Mouse (Mus musculus) kidney, adult 2 months (tissue): ENCODE data around the gene Nid2. TPM values are rescaled to one million over a fixed set of nuclear protein-coding genes. Genes with fewer than 3 reads are reported as not detected.
A peak's percentile ranks its signal among the peaks of the same experiment; 100 is the strongest.

Source experiments
- DNase-seq: peaks from one replicate; pipeline ENCODE4 v3.0.0; 2021
- H3K27ac ChIP-seq: fragments of 200-500 bp; 2 replicates; pipeline ENCODE4 v1.5.1; 2012; ENCODE audit warnings: low read depth, low read length, control low read depth, inconsistent platforms; ENCODE audit not compliant: insufficient read depth
- H3K27me3 ChIP-seq: fragments of 200-500 bp; replicated peaks from 2 replicates; pipeline ENCODE4 v1.6.1; 2012; ENCODE audit warnings: mild to moderate bottlenecking, moderate library complexity, low read length, inconsistent platforms; ENCODE audit not compliant: control insufficient read depth, insufficient read depth
- H3K36me3 ChIP-seq: fragments of 200-500 bp; 2 replicates; pipeline ENCODE4 v1.6.1; 2012; ENCODE audit warnings: mild to moderate bottlenecking, moderate library complexity, low read length, inconsistent platforms; ENCODE audit not compliant: control insufficient read depth, insufficient read depth
- H3K4me1 ChIP-seq: fragments of 200-500 bp; 2 replicates; pipeline ENCODE4 v1.6.1; 2011; ENCODE audit warnings: low read length; ENCODE audit not compliant: control insufficient read depth, insufficient read depth
- H3K4me3 ChIP-seq: fragments of 200-500 bp; 2 replicates; pipeline ENCODE4 v1.5.1; 2011; ENCODE audit warnings: mild to moderate bottlenecking, low read depth, low read length, control low read depth; ENCODE audit not compliant: insufficient read depth
- CTCF ChIP-seq: fragments of 200-500 bp; conservative IDR thresholded peaks from 2 replicates; pipeline ENCODE4 v1.5.1; 2011; ENCODE audit warnings: low read depth, mild to moderate bottlenecking, control low read depth, low read length, moderate library complexity, mixed read lengths; ENCODE audit not compliant: insufficient read depth, insufficient read length
- POLR2A ChIP-seq: fragments of 200-500 bp; IDR thresholded peaks from one replicate; pipeline ENCODE4 v1.6.1; 2011; ENCODE audit warnings: low read depth, low read length, control low read depth
- WGBS: fragments of 180-500 bp; shearing (Covaris S2); methylation state at CpG from one replicate; pipeline ENCODE4 v1.1.7; 2018; 5-methylcytosine and 5-hydroxymethylcytosine counted together
- polyA plus RNA-seq: library from polyadenylated mRNA; depleted of rRNA; stranded (reverse); fragments of >200 nt; gene quantifications from 2 replicates; pipeline ENCODE4 v1.2.3, GENCODE M21; 2012

Nid2 gene
- polyA plus RNA-seq, 1 experiment = 17.6 TPM

DNA sequence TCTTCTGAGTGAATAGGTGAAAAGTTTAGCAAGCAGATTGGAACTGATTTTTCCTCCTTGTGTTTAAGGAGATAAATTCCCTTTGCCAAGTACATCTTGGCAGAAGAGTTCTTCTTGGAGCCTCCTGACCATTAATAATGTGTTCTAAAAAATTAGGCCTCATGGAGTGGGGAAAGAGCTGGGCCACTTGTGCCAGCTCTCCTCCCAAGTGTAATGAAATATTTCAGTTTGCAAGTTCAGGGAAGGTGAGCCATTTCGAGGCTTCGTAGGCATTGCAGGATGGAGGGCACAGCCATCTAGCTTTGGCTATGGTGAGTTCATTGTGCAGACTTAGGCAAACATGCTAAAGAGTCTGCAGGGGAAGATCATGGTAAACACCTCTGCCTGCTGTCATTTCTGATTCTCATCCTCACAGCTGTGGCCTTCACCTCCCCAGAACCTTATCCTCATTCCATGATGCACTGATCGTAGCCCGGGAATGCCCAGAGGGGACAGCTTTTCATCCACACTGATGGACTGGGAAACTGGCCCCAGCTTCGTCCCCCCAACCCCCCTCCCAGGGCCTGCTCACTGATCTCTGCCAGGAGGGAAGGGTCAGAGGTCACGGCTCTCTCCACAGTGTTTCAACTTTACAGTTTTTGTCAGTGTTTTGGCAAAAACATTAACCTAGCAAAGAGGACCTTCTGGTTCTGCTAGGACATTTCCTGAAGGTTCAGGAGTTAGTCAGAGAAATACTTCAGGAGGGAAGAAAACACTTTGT, 18.6 kb downstream of the Nid2 start:
- WGBS = 43% methylated on average over 6 of the region's 6 CpGs
- DNase-seq = peak; percentile 60
- TF ChIP-seq CTCF (no peak), POLR2A (no peak)
- H3K27ac ChIP-seq = peak overlapping the region; percentile 39; the same call in 1 of the 2 replicates
- H3K4me1 ChIP-seq = peaks cover 16% of the 10 kb centered on the region
- no peak overlapping the region for H3K4me3 ChIP-seq
- no peaks in the 10 kb centered on the region for H3K27me3 ChIP-seq
- H3K36me3 ChIP-seq = no peaks in the 10 kb centered on the region

GRCm38 (mm10) chr14:19771173-19771572, 20.1 kb downstream of the Nid2 start:
- peaks cover 12% of the 10 kb centered on the region for H3K4me1 ChIP-seq
- no peak overlapping the region for H3K4me3 ChIP-seq
- 49% methylated on average over 7 of the region's 7 CpGs for WGBS
- no peak overlapping the region for H3K27ac ChIP-seq
- H3K27me3 ChIP-seq = no peaks in the 10 kb centered on the region
- no peaks in the 10 kb centered on the region for H3K36me3 ChIP-seq
- TF ChIP-seq CTCF (no peak), POLR2A (no peak)
- DNase-seq = no peak

DNA sequence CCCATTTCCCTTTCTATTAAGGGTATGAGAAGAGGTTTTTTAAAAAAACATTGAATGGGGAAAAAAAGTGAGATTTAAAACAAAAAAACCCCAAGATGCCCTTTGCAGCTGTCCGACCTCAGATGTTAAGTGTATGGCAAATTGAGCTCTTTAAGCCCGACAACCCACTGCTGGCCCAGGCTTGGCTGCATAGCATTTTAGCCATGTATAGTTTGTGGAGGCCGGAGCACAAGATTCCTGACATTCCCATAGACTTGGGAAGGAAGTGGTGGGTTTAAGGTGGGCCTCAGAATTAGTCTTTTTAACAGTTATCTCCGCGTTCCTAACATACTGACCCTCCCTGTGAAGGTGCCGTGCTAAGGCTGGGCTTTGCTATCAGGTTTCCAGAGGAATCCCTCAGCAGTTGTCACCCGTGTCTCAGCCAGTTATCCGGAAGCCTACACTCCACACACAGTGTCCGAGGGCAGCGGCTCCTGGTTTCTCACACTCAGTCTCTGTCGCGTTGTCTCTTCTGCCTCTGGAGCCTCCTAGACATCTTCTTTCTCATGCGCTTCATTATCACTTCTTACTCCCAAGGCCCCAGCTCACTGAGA, 23.1 kb downstream of the Nid2 start:
- H3K4me3 ChIP-seq = no peak overlapping the region
- no peak overlapping the region for H3K27ac ChIP-seq
- DNase-seq = no peak
- no peaks in the 10 kb centered on the region for H3K27me3 ChIP-seq
- WGBS = 83% methylated on average over 13 of the region's 13 CpGs
- peaks cover 15% of the 10 kb centered on the region for H3K4me1 ChIP-seq
- no peak for TF ChIP-seq CTCF
- no peak for TF ChIP-seq POLR2A
- no peaks in the 10 kb centered on the region for H3K36me3 ChIP-seq

DNA sequence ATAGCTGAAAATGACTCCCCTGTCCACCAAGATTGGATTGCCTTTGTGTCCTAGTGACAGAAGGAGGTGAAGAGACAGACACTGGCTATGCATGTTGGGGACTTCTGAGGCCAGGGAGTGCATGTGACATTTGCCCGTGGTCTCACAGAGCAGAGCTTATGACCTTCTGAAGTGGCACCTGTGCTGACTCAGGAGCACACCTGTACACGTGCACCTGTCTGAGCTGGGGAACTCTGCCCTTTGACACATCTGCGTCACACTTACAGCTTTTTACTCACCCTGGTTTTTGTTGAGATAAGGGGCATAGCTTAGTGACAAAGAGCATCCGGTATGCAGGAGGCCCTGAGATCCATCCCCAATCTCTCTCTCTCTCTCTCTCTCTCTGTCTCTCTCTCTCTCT, 24.4 kb downstream of the Nid2 start:
- H3K4me3 ChIP-seq = no peak overlapping the region
- peaks cover 10% of the 10 kb centered on the region; the same call in 1 of the 2 replicates for H3K4me1 ChIP-seq
- H3K27me3 ChIP-seq = no peaks in the 10 kb centered on the region
- WGBS = 70% methylated on average over 4 of the region's 4 CpGs
- H3K27ac ChIP-seq = no peak overlapping the region
- no peaks in the 10 kb centered on the region for H3K36me3 ChIP-seq
- TF ChIP-seq POLR2A (no peak), CTCF (no peak)
- DNase-seq = no peak

GRCm38 (mm10) chr14:19776179-19776578, 25.1 kb downstream of the Nid2 start:
- peak overlapping the region; percentile 19; the same call in 1 of the 2 replicates for H3K27ac ChIP-seq
- H3K4me1 ChIP-seq = peaks cover 4% of the 10 kb centered on the region; the same call in 1 of the 2 replicates
- H3K4me3 ChIP-seq = no peak overlapping the region
- TF ChIP-seq CTCF (no peak), POLR2A (no peak)
- H3K27me3 ChIP-seq = no peaks in the 10 kb centered on the region
- WGBS = 81% methylated on average over 5 of the region's 5 CpGs
- no peaks in the 10 kb centered on the region for H3K36me3 ChIP-seq
- DNase-seq = no peak

DNA sequence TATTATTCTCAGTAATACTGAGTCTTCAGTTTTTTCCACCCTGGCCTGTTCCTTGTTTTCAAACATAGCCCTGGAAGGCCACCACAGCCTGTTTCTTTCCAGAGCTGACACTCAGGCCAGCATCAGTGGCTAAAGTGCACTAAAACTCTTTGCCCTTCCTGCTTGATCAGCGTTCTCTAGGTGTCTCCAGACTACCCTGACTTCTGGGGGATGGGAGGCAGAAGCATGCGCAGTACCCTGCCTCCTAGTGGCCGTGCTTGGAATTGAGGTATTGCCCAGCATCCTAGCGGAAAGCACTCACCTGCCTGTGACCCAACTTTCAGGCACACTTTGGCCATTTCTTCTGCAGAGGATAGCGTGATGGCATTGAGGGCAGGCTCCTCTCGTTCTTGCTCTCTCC, 25.8 kb downstream of the Nid2 start:
- Histone ChIP-seq H3K27me3 (no peaks in the 10 kb centered on the region), H3K27ac (peak overlapping the region; percentile 19; the same call in 1 of the 2 replicates), H3K4me3 (no peak overlapping the region), H3K36me3 (no peaks in the 10 kb centered on the region), H3K4me1 (peaks cover 3% of the 10 kb centered on the region; the same call in 1 of the 2 replicates)
- peak; percentile 88 for DNase-seq
- WGBS = 48% methylated on average over 6 of the region's 6 CpGs
- TF ChIP-seq CTCF = peak; percentile 89
- no peak for TF ChIP-seq POLR2A

DNA sequence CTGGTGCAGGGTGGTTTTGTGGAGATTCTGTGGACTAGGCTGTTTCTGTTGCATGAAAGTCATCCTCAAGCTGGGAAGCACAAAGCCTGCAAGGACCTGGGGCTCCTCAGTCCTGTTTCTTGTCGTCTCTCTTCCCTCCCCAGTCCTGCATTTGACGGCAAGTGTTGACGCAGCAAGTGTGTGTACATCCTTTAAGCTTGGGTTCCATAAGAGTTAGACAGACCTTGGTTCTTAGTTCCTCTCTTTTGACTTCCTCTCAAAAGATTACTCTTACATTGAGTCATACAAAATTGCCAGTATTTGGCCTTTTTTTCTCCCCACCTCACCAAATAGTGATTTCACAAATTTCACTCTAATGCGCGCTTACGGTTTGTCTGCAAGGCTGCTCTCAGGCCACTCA, 26.3 kb downstream of the Nid2 start:
- 88% methylated on average over 6 of the region's 6 CpGs for WGBS
- no peak overlapping the region for H3K27ac ChIP-seq

More for the DNA sequence above, 26.3 kb downstream of the Nid2 start:
- H3K4me3 ChIP-seq = no peak overlapping the region
- peaks cover 3% of the 10 kb centered on the region; the same call in 1 of the 2 replicates for H3K4me1 ChIP-seq
- no peak for DNase-seq
- H3K27me3 ChIP-seq = no peaks in the 10 kb centered on the region
- TF ChIP-seq CTCF = no peak
- no peak for TF ChIP-seq POLR2A
- H3K36me3 ChIP-seq = no peaks in the 10 kb centered on the region
